Comparison of ENCODE assay signal across 9 mouse cellular contexts in the genomic region with DNA sequence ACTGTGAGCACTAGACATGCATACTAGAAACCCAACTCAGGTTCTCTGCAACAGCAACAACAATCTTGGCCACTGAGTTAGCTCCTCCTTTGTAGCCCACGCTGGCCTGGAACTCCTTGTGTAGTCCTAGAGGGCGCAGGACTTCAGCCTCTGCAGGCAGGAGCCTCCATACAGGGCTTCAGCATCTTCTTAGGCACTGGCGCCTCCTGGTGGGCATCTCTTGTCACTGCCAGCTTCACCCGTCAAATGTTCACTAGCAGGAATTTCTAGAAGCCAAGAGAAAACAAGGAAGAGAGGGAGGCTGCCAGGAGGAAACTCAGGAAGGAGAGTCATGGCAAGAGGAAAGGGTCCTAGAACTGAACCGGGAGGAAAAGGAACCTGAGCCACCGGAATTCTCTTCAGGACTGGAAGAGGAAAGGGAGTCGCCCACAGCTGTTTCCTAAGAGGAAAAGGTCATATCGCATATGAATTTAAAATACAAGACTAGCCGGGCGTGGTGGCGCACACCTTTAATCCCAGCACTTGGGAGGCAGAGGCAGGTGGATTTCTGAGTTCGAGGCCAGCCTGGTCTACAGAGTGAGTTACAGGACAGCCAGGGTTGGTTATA. TPM values are rescaled to one million over a fixed set of nuclear protein-coding genes. Genes with fewer than 3 reads are reported as not detected.
DNase-seq lines count a peak whose midpoint lies in the region; ATAC-seq and TF ChIP-seq lines count a peak whose summit lies in the region.
"Had no signal": no experiment of that assay in that cellular context is flagged by ENCODE, and none has a peak within 500 bp of the region (broad histone marks: within the 10 kb centered on the region; RNA-seq: fewer than 3 reads in every experiment).

No protein-coding gene starts in this region.

- no peak overlapping the region for H3K27ac ChIP-seq in embryonic fibroblast, embryonic 13.5 days (ENCODE audit: insufficient read depth, low read length)
- no peak overlapping the region for H3K27ac ChIP-seq in heart, postnatal 0 days (ENCODE audit: low read depth)
- H3K27ac ChIP-seq: macrophage had no signal

- no peak overlapping the region for H3K4me2 ChIP-seq in heart, postnatal 0 days (ENCODE audit: low read depth, low read length)

- H3K9ac ChIP-seq in heart, postnatal 0 days (replicated peaks; ENCODE audit: low read depth, low read length): no peak overlapping the region

- WGBS in heart, postnatal 0 days: 28% methylated on average over 12 of the region's 12 CpGs
- WGBS in lung, adult 2 months: 20% methylated on average over 12 of the region's 12 CpGs

- H3K4me3 ChIP-seq in E14TG2a.4 (replicated peaks; ENCODE audit: low read length): no peak overlapping the region
- no peak overlapping the region for H3K4me3 ChIP-seq in embryonic fibroblast, embryonic 13.5 days (ENCODE audit: insufficient read depth, low read length)
- no peak overlapping the region for H3K4me3 ChIP-seq in heart, postnatal 0 days (ENCODE audit: low read depth, low read length)
- no peak overlapping the region for H3K4me3 ChIP-seq in lung, adult 2 months (replicated peaks; ENCODE audit: extremely low read depth, low read depth, low read length)

- no peaks in the 10 kb centered on the region for H3K36me3 ChIP-seq in E14TG2a.4 (ENCODE audit: insufficient read depth, low read length)
- H3K36me3 ChIP-seq in heart, postnatal 0 days (replicated peaks; ENCODE audit: control insufficient read depth, insufficient read depth, low read length): no peaks in the 10 kb centered on the region

- TF ChIP-seq EP300 in heart, postnatal 0 days (IDR thresholded peaks at IDR 0.05; ENCODE audit: low read depth): peak; percentile 66

- peak; percentile 98 for TF ChIP-seq CTCF in E14TG2a.4 (conservative IDR thresholded peaks at IDR 0.05; ENCODE audit: low read length)
- peak; percentile 85 for TF ChIP-seq CTCF in embryonic fibroblast, embryonic 13.5 days (IDR thresholded peaks at IDR 0.05; ENCODE audit: borderline replicate concordance, insufficient read depth, low read length)
- peak; percentile 96 for TF ChIP-seq CTCF in heart, postnatal 0 days (IDR thresholded peaks at IDR 0.05; ENCODE audit: low read depth)
- peak; percentile 96 for TF ChIP-seq CTCF in lung, adult 2 months (IDR thresholded peaks at IDR 0.05; ENCODE audit: insufficient read depth, low read length)

- H3K4me1 ChIP-seq in E14TG2a.4 (replicated peaks; ENCODE audit: low read depth, low read length): peaks cover 15% of the 10 kb centered on the region
- H3K4me1 ChIP-seq in embryonic fibroblast, embryonic 13.5 days (ENCODE audit: control insufficient read depth, insufficient read depth, low read length): no peaks in the 10 kb centered on the region
- no peaks in the 10 kb centered on the region for H3K4me1 ChIP-seq in heart, postnatal 0 days (ENCODE audit: control insufficient read depth, insufficient read depth)
- no peaks in the 10 kb centered on the region for H3K4me1 ChIP-seq in lung, adult 2 months (ENCODE audit: control insufficient read depth, insufficient read depth, low read length)

- ATAC-seq in heart, postnatal 0 days (ENCODE audit: insufficient read depth, low read depth): peak; percentile 89

- TF ChIP-seq POLR2A in embryonic fibroblast, embryonic 13.5 days (IDR thresholded peaks at IDR 0.05; ENCODE audit: low read depth, low read length): no peak
- no peak for TF ChIP-seq POLR2A in lung, adult 2 months (IDR thresholded peaks at IDR 0.05; ENCODE audit: borderline replicate concordance, extremely low read depth, low read depth, low read length)

- DNase-seq in brain, adult 2 months (ENCODE audit: low read depth, low spot score): peak; percentile 94
- peak; percentile 85 for DNase-seq in heart, postnatal 0 days (ENCODE audit: low spot score)
- DNase-seq in layer of hippocampus, adult 11-12 months (ENCODE audit: low spot score): peak; percentile 87
- peak; percentile 88 for DNase-seq in lung, adult 2 months
- DNase-seq in ovary, adult 18-20 months (ENCODE audit: low spot score): peak; percentile 76
- DNase-seq in thymus, adult 18-20 months: peak; percentile 62 to 66

- H3K9me3 ChIP-seq in E14TG2a.4 (ENCODE audit: low read length): no peaks in the 10 kb centered on the region
- H3K9me3 ChIP-seq in heart, postnatal 0 days (replicated peaks; ENCODE audit: control insufficient read depth, low read length): no peaks in the 10 kb centered on the region

- H3K27me3 ChIP-seq in E14TG2a.4 (ENCODE audit: insufficient read depth, low read length): no peaks in the 10 kb centered on the region
- no peaks in the 10 kb centered on the region for H3K27me3 ChIP-seq in heart, postnatal 0 days (ENCODE audit: control insufficient read depth, insufficient read depth, low read length)

RNA-seq across cellular contexts. Expression of a gene that starts 11.4 kb away (rescaled TPM):
- polyA plus RNA-seq in embryonic fibroblast, embryonic 13.5 days (2011; ENCODE audit: insufficient read length, low read depth, missing spikeins): 4.7 and 5.4 TPM in 2 replicates
- 9.7 and 12.1 TPM in 2 replicates for total RNA-seq in heart, postnatal 0 days (2014; rRNA removed; ENCODE audit: low replicate concordance)
- polyA plus RNA-seq in heart, postnatal 0 days (2015; fragmentation: Nextera tagmentation; extraction: Ambion mirVana): 5.6 and 6.3 TPM in 2 replicates
- 7.5 and 8.7 TPM in 2 replicates for polyA plus RNA-seq in lung, adult 2 months (2012; rRNA removed)

RNA-seq across cellular contexts. Expression of a gene that starts 16.4 kb away (rescaled TPM):
- 10.5 and 15.3 TPM in 2 replicates for polyA plus RNA-seq in embryonic fibroblast, embryonic 13.5 days (2011; ENCODE audit: insufficient read length, low read depth, missing spikeins)
- total RNA-seq in heart, postnatal 0 days (2014; rRNA removed; ENCODE audit: low replicate concordance): 7.0 and 11.4 TPM in 2 replicates
- 10.4 and 11.1 TPM in 2 replicates for polyA plus RNA-seq in heart, postnatal 0 days (2015; fragmentation: Nextera tagmentation; extraction: Ambion mirVana)
- 6.7 and 9.5 TPM in 2 replicates for polyA plus RNA-seq in lung, adult 2 months (2012; rRNA removed)

RNA-seq across cellular contexts. Expression of a gene that starts 30.0 kb away (rescaled TPM):
- polyA plus RNA-seq in embryonic fibroblast, embryonic 13.5 days (2011; ENCODE audit: insufficient read length, low read depth, missing spikeins): 46.9 and 58.0 TPM in 2 replicates
- total RNA-seq in heart, postnatal 0 days (2014; rRNA removed; ENCODE audit: low replicate concordance): 6.3 and 6.8 TPM in 2 replicates
- 5.1 and 6.5 TPM in 2 replicates for polyA plus RNA-seq in heart, postnatal 0 days (2015; fragmentation: Nextera tagmentation; extraction: Ambion mirVana)
- 18.3 and 19.3 TPM in 2 replicates for polyA plus RNA-seq in lung, adult 2 months (2012; rRNA removed)

RNA-seq across cellular contexts. Expression of a gene that starts 30.3 kb away (rescaled TPM):
- polyA plus RNA-seq in embryonic fibroblast, embryonic 13.5 days (2011; ENCODE audit: insufficient read length, low read depth, missing spikeins): 116 and 124 TPM in 2 replicates
- 72.3 and 79.3 TPM in 2 replicates for total RNA-seq in heart, postnatal 0 days (2014; rRNA removed; ENCODE audit: low replicate concordance)
- 52.1 and 59.3 TPM in 2 replicates for polyA plus RNA-seq in heart, postnatal 0 days (2015; fragmentation: Nextera tagmentation; extraction: Ambion mirVana)
- polyA plus RNA-seq in lung, adult 2 months (2012; rRNA removed): 220 TPM in 2 replicates
